ENCODE assay signal across 10 mouse cellular contexts in genomic region chr9:48407549-48408327, GRCm38 (mm10). TPM values are rescaled to one million over a fixed set of nuclear protein-coding genes. Genes with fewer than 3 reads are reported as not detected.
DNase-seq lines count a peak whose midpoint lies in the region; ATAC-seq lines count a peak whose summit lies in the region.
"Had no signal": no experiment of that assay in that cellular context is flagged by ENCODE, and none has a peak within 500 bp of the region (broad histone marks: within the 10 kb centered on the region; RNA-seq: fewer than 3 reads in every experiment).

No protein-coding gene starts in this region.

- DNase-seq in heart, adult 11 months, result peak; percentile 78
- no peak for DNase-seq in heart, adult 8-10 months (ENCODE audit: low spot score)
- peak; percentile 22 to 45 for DNase-seq in thymus, postnatal 36 days
- DNase-seq in thymus, postnatal 10 days (ENCODE audit: low spot score in 2 of 2), result no peak
- DNase-seq in thymus, postnatal 4 days, result peak; percentile 25
- DNase-seq in layer of hippocampus, postnatal 25 days (ENCODE audit: extremely low spot score in 1 of 2, low spot score in 1 of 2), result no peak
- no peak for DNase-seq in lung, postnatal 14 days
- DNase-seq: cerebellum, adult 8-10 months; lung, adult 18-20 months had no signal

- ATAC-seq in activated CD4-positive, CD25-positive, alpha-beta regulatory T cell, adult 4 months, result peak; percentile 37

RNA-seq across cellular contexts. Expression of gene Nxpe2, which starts 54.5 kb away (rescaled TPM):
- total RNA-seq in heart, adult 8-10 months (2022), result 1 to 10 TPM; 1.1 to 2.6 (median 1.8) TPM
- under 1 TPM in 1 of 2 experiments, not detected in 1; 0.24 TPM for polyA plus RNA-seq in activated CD4-positive, CD25-positive, alpha-beta regulatory T cell, adult 4 months (2017; shearing (Covaris generic))
- total RNA-seq in layer of hippocampus, postnatal 25 days (2021), result under 1 TPM; 0.12 to 0.21 TPM

Comparison
In these comparisons a context has a peak if more than half of its experiments do, and no peak if none do; other contexts are left out.
1. DNase-seq: peak in heart, adult 11 months (single experiment), thymus, postnatal 36 days (2 of 2) and thymus, postnatal 4 days (single experiment); none in heart, adult 8-10 months (single experiment), thymus, postnatal 10 days (0 of 2), layer of hippocampus, postnatal 25 days (0 of 2) and lung, postnatal 14 days (single experiment).